Mouse (Mus musculus) myocyte (in vitro differentiated cells): ENCODE data around the gene Stk35.

ENCODE experiments used
- MAX ChIP-seq: IDR thresholded peaks from one replicate; pipeline ENCODE4 v1.6.1; 2011; ENCODE audit warnings: low read depth, mild to moderate bottlenecking, control low read depth
- POLR2A ChIP-seq: IDR thresholded peaks from one replicate; pipeline ENCODE4 v1.6.1; 2011; ENCODE audit warnings: low read depth, mild to moderate bottlenecking, control low read depth, moderate library complexity; ENCODE audit not compliant: insufficient read length

- TF ChIP-seq MAX (no peak), POLR2A (no peak)
Observed at GRCm38 (mm10) chr2:129798410-129798809, 1.9 kb upstream of the Stk35 start.
